ENCODE assay signal across 8 mouse cellular contexts in the genomic region with DNA sequence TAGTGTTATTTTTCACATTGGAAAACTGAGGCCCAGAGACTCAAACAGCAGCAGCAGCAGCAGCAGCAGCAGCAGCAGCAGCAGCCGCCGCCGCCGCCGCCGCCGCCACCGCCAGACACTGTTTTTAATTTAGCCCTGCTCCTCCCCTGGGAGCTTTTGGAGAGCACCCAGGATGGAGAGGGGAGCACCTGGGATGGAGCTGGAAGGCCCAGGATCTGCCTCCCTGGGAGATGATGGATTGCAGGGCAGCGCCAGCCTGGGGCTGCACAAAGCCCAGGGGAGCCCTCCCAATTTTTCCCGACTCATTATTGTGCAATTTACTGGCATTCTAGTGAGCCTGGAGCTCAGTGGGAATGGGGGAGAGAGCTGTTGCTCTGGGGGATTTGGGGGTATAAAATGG. TPM values are rescaled to one million over a fixed set of nuclear protein-coding genes. Genes with fewer than 3 reads are reported as not detected.
DNase-seq lines count a peak whose midpoint lies in the region; ATAC-seq and TF ChIP-seq lines count a peak whose summit lies in the region.

No protein-coding gene starts in this region.

- H3K9me3 ChIP-seq in embryonic facial prominence, embryonic 14.5 days (ENCODE audit: control insufficient read depth, low read length) = no peaks in the 10 kb centered on the region
- H3K9me3 ChIP-seq in lung, embryonic 16.5 days (ENCODE audit: control insufficient read depth, low read length) = no peaks in the 10 kb centered on the region
- no peaks in the 10 kb centered on the region for H3K9me3 ChIP-seq in stomach, embryonic 15.5 days

- WGBS in embryonic facial prominence, embryonic 14.5 days = 0% methylated on average over 10 of the region's 10 CpGs
- 3% methylated on average over 10 of the region's 10 CpGs for WGBS in lung, embryonic 16.5 days
- WGBS in stomach, embryonic 15.5 days = 2% methylated on average over 10 of the region's 10 CpGs

- intact Hi-C loops in left cerebral cortex, adult 2 months (cut with DNase I) = loop anchor here (2.0 kb wide), 1 partner anchor 22 kb away; a partner anchor contains a TSS
- intact Hi-C loops in left cerebral cortex, postnatal 36 days (cut with DNase I) = loop anchor here (2.0 kb wide), 1 partner anchor 22 kb away; a partner anchor contains a TSS
- intact Hi-C loops in heart, postnatal 14 days (cut with DNase I) = loop anchor here (2.0 kb wide), 1 partner anchor 22 kb away; a partner anchor contains a TSS

- no peak for DNase-seq in left cerebral cortex, adult 2 months (ENCODE audit: extremely low spot score in 1 of 2, low spot score in 2 of 2)
- no peak for DNase-seq in left cerebral cortex, postnatal 36 days (ENCODE audit: low spot score in 2 of 2)
- peak; percentile 69 for DNase-seq in embryonic facial prominence, embryonic 14.5 days (ENCODE audit: low spot score)
- DNase-seq in heart, postnatal 14 days = peak; percentile 56 to 58
- no peak for DNase-seq in urinary bladder, postnatal 4 days (ENCODE audit: low spot score in 2 of 2)
- DNase-seq in frontal cortex, postnatal 10 days (ENCODE audit: low spot score in 2 of 2) = no peak

- H3K9ac ChIP-seq in embryonic facial prominence, embryonic 14.5 days (ENCODE audit: low read depth, low read length) = peak overlapping the region; percentile 37
- peak overlapping the region; percentile 60 for H3K9ac ChIP-seq in lung, embryonic 16.5 days (ENCODE audit: low read length)
- H3K9ac ChIP-seq in stomach, embryonic 15.5 days = no peak overlapping the region

- no peaks in the 10 kb centered on the region for H3K27me3 ChIP-seq in embryonic facial prominence, embryonic 14.5 days (replicated peaks; ENCODE audit: control insufficient read depth, insufficient read depth, low read length)
- peaks cover 3% of the 10 kb centered on the region; the same call in 1 of the 2 replicates for H3K27me3 ChIP-seq in lung, embryonic 16.5 days (ENCODE audit: control insufficient read depth, insufficient read depth, low read depth, low read length)
- H3K27me3 ChIP-seq in stomach, embryonic 15.5 days (replicated peaks) = no peaks in the 10 kb centered on the region

- peak overlapping the region; percentile 14 for H3K4me3 ChIP-seq in left cerebral cortex, adult 2 months
- H3K4me3 ChIP-seq in embryonic facial prominence, embryonic 14.5 days (ENCODE audit: low read depth, low read length) = peak overlapping the region; percentile 21
- peak overlapping the region; percentile 34 for H3K4me3 ChIP-seq in lung, embryonic 16.5 days (ENCODE audit: low read length)
- H3K4me3 ChIP-seq in stomach, embryonic 15.5 days (replicated peaks) = peak overlapping the region; percentile 30

- ATAC-seq in embryonic facial prominence, embryonic 14.5 days (ENCODE audit: low read depth) = no peak
- ATAC-seq in lung, embryonic 16.5 days (ENCODE audit: low read depth) = peak; percentile 22
- no peak; the same call in 1 of the 2 replicates for ATAC-seq in stomach, embryonic 15.5 days (ENCODE audit: insufficient read depth, low FRiP score, low read depth)

- H3K27ac ChIP-seq in left cerebral cortex, adult 2 months = peak overlapping the region; percentile 74
- H3K27ac ChIP-seq in embryonic facial prominence, embryonic 14.5 days (replicated peaks; ENCODE audit: low read depth, low read length) = peak overlapping the region; percentile 77
- peak overlapping the region; percentile 93 for H3K27ac ChIP-seq in lung, embryonic 16.5 days (ENCODE audit: low read length)
- peak overlapping the region; percentile 81 for H3K27ac ChIP-seq in stomach, embryonic 15.5 days

- no peak for TF ChIP-seq CTCF in left cerebral cortex, adult 2 months (IDR thresholded peaks at IDR 0.05)

- H3K36me3 ChIP-seq in embryonic facial prominence, embryonic 14.5 days (ENCODE audit: control insufficient read depth, insufficient read depth, low read length) = no peaks in the 10 kb centered on the region
- H3K36me3 ChIP-seq in lung, embryonic 16.5 days (ENCODE audit: control insufficient read depth, insufficient read depth, low read length) = no peaks in the 10 kb centered on the region
- no peaks in the 10 kb centered on the region for H3K36me3 ChIP-seq in stomach, embryonic 15.5 days

- H3K4me2 ChIP-seq in embryonic facial prominence, embryonic 14.5 days (ENCODE audit: low read depth, low read length) = peak overlapping the region; percentile 49
- H3K4me2 ChIP-seq in lung, embryonic 16.5 days (ENCODE audit: low read depth, low read length) = peak overlapping the region; percentile 60
- H3K4me2 ChIP-seq in stomach, embryonic 15.5 days = peak overlapping the region; percentile 54

- H3K4me1 ChIP-seq in embryonic facial prominence, embryonic 14.5 days (ENCODE audit: control insufficient read depth, insufficient read depth, low read length) = peaks cover 36% of the 10 kb centered on the region
- H3K4me1 ChIP-seq in lung, embryonic 16.5 days (replicated peaks; ENCODE audit: control insufficient read depth, insufficient read depth, low read length) = peaks cover 45% of the 10 kb centered on the region
- peaks cover 49% of the 10 kb centered on the region for H3K4me1 ChIP-seq in stomach, embryonic 15.5 days

RNA-seq across cellular contexts. Expression of a gene that starts 4.3 kb away (rescaled TPM):
- total RNA-seq in left cerebral cortex, adult 2 months (2021) = 10 to 100 TPM; 10.3 to 12.9 TPM
- total RNA-seq in left cerebral cortex, postnatal 36 days (2021) = 10 to 100 TPM in 1 of 2 experiments, 1 to 10 TPM in 1; 9.7 to 10.9 TPM
- 17.1 and 17.8 TPM in 2 replicates for polyA plus RNA-seq in embryonic facial prominence, embryonic 14.5 days (2014; fragmentation: Nextera tagmentation; extraction: Ambion mirVana)
- 10 to 100 TPM in 1 of 2 experiments, 1 to 10 TPM in 1; 8.0 to 10.2 TPM for total RNA-seq in heart, postnatal 14 days (2021)
- 30.1 and 33.8 TPM in 2 replicates for polyA plus RNA-seq in lung, embryonic 16.5 days (2015; fragmentation: Nextera tagmentation; extraction: Ambion mirVana)
- polyA plus RNA-seq in stomach, embryonic 15.5 days (2015; fragmentation: Nextera tagmentation; extraction: Ambion mirVana) = 31.2 and 42.1 TPM in 2 replicates

RNA-seq across cellular contexts. Expression of a gene that starts 9.5 kb away (rescaled TPM):
- 1 to 10 TPM; 2.6 to 2.9 TPM for total RNA-seq in left cerebral cortex, adult 2 months (2021)
- 1 to 10 TPM; 3.5 to 3.6 TPM for total RNA-seq in left cerebral cortex, postnatal 36 days (2021)
- 0.20 and 0.61 TPM in 2 replicates for polyA plus RNA-seq in embryonic facial prominence, embryonic 14.5 days (2014; fragmentation: Nextera tagmentation; extraction: Ambion mirVana)
- 1 to 10 TPM; 1.8 to 2.2 TPM for total RNA-seq in heart, postnatal 14 days (2021)
- 0.24 and 0.98 TPM in 2 replicates for polyA plus RNA-seq in lung, embryonic 16.5 days (2015; fragmentation: Nextera tagmentation; extraction: Ambion mirVana)
- polyA plus RNA-seq in stomach, embryonic 15.5 days (2015; fragmentation: Nextera tagmentation; extraction: Ambion mirVana) = 0.55 and 0.71 TPM in 2 replicates

RNA-seq across cellular contexts. Expression of a gene that starts 22.2 kb away (rescaled TPM):
- 10 to 100 TPM; 36.2 to 40.7 TPM for total RNA-seq in left cerebral cortex, adult 2 months (2021)
- 10 to 100 TPM; 23.7 to 37.6 TPM for total RNA-seq in left cerebral cortex, postnatal 36 days (2021)
- polyA plus RNA-seq in embryonic facial prominence, embryonic 14.5 days (2014; fragmentation: Nextera tagmentation; extraction: Ambion mirVana) = 30.2 and 39.4 TPM in 2 replicates
- total RNA-seq in heart, postnatal 14 days (2021) = 10 to 100 TPM in 1 of 2 experiments, 1 to 10 TPM in 1; 9.4 to 11.2 TPM
- 51.2 and 53.3 TPM in 2 replicates for polyA plus RNA-seq in lung, embryonic 16.5 days (2015; fragmentation: Nextera tagmentation; extraction: Ambion mirVana)
- 28.8 and 35.6 TPM in 2 replicates for polyA plus RNA-seq in stomach, embryonic 15.5 days (2015; fragmentation: Nextera tagmentation; extraction: Ambion mirVana)

RNA-seq across cellular contexts. Expression of a gene that starts 31.0 kb away (rescaled TPM):
- total RNA-seq in left cerebral cortex, adult 2 months (2021) = 10 to 100 TPM; 26.8 to 28.6 TPM
- total RNA-seq in left cerebral cortex, postnatal 36 days (2021) = 10 to 100 TPM; 22.7 to 29.4 TPM
- polyA plus RNA-seq in embryonic facial prominence, embryonic 14.5 days (2014; fragmentation: Nextera tagmentation; extraction: Ambion mirVana) = 24.4 and 29.0 TPM in 2 replicates
- total RNA-seq in heart, postnatal 14 days (2021) = 10 to 100 TPM; 10.7 to 11.0 TPM
- 38.0 and 40.0 TPM in 2 replicates for polyA plus RNA-seq in lung, embryonic 16.5 days (2015; fragmentation: Nextera tagmentation; extraction: Ambion mirVana)
- 32.9 and 33.3 TPM in 2 replicates for polyA plus RNA-seq in stomach, embryonic 15.5 days (2015; fragmentation: Nextera tagmentation; extraction: Ambion mirVana)

RNA-seq across cellular contexts. Expression of a gene that starts 31.7 kb away (rescaled TPM):
- 10 to 100 TPM; 46.4 to 47.3 TPM for total RNA-seq in left cerebral cortex, adult 2 months (2021)
- 10 to 100 TPM; 37.8 to 46.7 TPM for total RNA-seq in left cerebral cortex, postnatal 36 days (2021)
- polyA plus RNA-seq in embryonic facial prominence, embryonic 14.5 days (2014; fragmentation: Nextera tagmentation; extraction: Ambion mirVana) = 7.2 and 7.3 TPM in 2 replicates
- total RNA-seq in heart, postnatal 14 days (2021) = 10 to 100 TPM in 1 of 2 experiments, 1 to 10 TPM in 1; 9.4 to 10.9 TPM
- 8.5 and 9.2 TPM in 2 replicates for polyA plus RNA-seq in lung, embryonic 16.5 days (2015; fragmentation: Nextera tagmentation; extraction: Ambion mirVana)
- polyA plus RNA-seq in stomach, embryonic 15.5 days (2015; fragmentation: Nextera tagmentation; extraction: Ambion mirVana) = 10.9 and 12.6 TPM in 2 replicates

Comparison
In these comparisons a context has a peak if more than half of its experiments do, and no peak if none do; other contexts are left out.
1. DNase-seq: peak in embryonic facial prominence, embryonic 14.5 days (single experiment) and heart, postnatal 14 days (2 of 2); none in left cerebral cortex, adult 2 months (0 of 2), left cerebral cortex, postnatal 36 days (0 of 2), urinary bladder, postnatal 4 days (0 of 2) and frontal cortex, postnatal 10 days (0 of 2).
2. Peak in every context shown above with its lines, with median percentiles within 50 percentile points of each other: H3K27ac ChIP-seq, H3K4me3 ChIP-seq and H3K4me2 ChIP-seq.